Mouse (Mus musculus): ENCODE measurements around the gene Adar.

Adar gene

DNA sequence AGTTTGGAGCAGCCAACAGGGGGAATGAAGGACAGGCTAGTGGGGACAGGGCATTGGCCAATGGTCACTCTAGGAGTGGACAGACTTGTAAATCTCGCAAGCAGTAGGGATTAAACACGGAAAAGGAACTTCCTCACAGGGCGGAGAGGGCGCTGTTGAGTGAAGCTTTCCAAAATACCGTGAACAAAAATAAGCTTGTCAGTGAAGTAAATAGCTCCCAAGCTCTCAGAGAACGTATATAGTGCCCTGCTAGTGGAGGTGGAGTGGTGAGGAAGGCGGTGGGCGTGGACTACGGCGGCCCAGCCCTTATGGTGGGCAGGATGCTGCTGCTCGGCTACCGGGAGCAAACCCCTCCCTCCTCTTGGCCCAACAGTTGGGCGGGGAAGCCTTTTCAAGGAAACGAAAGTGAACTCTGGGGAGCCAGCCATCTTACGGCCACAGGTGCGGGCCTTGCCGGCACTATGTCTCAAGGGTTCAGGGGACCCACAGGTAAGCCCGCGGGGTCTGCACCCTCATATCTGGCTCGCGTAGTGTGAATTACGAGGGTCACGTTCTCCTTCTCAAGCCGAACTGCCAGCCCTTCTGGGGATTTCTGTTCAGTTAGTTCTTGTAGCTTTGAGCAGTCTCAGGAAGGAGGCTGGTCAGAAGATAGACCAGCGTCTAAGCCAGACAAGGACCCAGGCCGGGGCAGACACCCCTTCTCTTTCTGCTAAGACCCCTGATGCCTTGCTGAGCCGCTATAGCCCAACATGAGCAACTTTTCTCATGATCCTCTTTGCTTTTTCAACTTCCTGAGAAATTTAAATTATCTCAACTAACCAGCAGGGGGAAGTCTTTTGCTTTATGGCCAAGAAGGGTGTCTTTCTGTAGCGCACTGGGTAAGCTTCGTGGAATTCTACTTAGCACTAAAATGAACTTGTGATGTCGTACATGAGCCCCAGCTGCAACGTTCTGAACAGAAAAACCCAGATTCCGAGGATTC is 15.8 kb downstream of the Adar start:
- in situ Hi-C loops (cut with MboI, MseI), result no loop called here

DNA sequence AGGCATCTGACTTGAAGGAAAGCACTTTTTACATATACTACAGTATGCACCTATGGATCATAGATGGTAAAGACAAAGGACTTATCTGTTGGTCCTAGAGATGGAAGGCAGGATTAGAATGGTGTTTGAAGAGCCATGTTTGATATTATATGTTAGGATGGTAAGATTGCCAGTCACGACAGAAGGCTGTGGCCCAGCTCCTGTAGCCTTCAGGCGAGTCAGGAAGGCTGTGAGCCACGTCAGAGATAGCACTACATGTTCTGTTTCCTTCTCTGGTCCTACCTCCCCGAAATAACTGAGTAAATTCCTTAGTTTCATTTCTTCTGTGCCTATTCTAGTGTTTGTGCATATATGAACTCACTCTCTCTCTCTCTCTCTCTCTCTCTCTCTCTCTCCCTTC is 17.3 kb downstream of the Adar start:
- in situ Hi-C loops (cut with MboI, MseI), result no loop called here

DNA sequence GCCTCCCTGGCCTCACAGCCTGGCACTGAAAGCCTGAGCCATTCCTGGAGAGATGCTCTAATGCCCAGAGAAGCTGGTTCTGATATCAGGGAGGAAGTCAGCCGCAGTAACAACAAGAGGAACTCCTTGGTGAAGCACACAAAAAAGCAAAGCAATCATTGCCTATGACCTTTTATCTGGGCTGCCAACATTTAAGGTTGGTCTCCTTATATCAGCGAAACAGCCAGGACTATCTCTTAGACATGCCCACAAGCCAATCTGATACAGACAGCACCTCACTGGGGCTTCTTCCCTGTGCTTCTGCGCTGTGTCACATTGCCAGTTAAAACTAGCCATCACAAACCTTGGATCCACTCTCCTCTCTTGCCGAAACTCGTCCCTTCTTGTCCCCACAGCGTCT is 23.7 kb downstream of the Adar start:
- in situ Hi-C loops (cut with MboI, MseI), result no loop called here

DNA sequence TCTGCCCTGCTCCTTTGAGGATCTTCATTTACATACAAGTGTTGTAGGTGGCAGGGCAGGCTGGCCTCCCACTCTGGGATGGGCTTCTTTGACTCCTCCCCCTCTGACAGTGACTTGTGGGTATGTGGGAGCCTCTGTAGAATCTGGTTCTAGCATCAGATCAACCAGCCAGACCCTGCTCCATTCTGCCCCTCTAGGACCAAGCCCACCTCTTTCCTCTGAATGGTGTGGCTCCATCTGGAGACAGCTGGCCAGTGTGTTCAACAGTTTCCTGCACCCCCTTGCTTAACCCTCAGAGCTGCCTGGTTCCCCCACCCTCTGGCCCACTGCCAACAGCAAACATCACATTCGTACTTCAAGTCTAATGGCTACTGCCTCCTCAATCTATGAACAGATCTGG is 37.5 kb downstream of the Adar start:
- in situ Hi-C loops (cut with MboI, MseI), result no loop called here

GRCm38 (mm10) chr3:89755283-89755682 is 40.5 kb downstream of the Adar start:
- in situ Hi-C loops (cut with MboI, MseI), result no loop called here

DNA sequence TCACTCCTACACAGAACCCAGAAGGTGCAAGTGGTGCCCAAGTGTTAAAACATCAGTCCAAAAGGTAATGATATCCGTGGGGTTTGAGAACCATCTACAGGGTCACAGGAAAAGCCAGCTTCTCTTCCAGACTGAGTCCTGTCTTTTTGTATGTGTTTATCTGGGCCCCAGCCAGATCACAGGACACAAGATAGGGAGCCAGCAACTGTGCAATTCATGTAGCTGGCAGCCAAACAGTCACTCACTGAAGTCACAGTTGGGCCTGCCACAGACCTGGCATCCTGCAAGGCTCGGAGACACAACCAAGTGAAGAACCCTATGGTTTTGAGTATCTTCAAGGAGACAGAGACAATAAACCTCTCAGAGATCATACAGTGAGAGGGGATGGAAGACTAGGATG is 43.0 kb downstream of the Adar start:
- in situ Hi-C loops (cut with MboI, MseI), result no loop called here

DNA sequence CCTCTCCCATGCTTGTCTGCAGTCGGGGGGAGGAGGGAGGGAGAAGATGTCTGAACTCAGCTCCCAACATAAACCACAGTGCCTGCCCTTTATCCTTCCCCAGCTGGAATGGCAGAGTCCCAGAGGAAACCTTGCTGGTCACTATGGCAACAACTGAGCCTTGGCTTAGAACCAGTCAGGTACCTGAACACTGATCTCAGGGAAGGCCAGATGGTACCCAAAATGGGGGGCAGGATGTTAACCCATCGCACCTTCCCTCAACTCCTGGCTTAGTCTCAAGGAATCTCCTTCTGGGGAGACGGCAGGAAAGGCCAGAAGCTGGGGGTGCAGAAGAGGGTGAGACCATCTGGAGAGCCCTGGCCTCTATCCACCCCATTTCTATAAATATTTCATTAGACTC is 45.0 kb downstream of the Adar start:
- in situ Hi-C loops (cut with MboI, MseI), result no loop called here

DNA sequence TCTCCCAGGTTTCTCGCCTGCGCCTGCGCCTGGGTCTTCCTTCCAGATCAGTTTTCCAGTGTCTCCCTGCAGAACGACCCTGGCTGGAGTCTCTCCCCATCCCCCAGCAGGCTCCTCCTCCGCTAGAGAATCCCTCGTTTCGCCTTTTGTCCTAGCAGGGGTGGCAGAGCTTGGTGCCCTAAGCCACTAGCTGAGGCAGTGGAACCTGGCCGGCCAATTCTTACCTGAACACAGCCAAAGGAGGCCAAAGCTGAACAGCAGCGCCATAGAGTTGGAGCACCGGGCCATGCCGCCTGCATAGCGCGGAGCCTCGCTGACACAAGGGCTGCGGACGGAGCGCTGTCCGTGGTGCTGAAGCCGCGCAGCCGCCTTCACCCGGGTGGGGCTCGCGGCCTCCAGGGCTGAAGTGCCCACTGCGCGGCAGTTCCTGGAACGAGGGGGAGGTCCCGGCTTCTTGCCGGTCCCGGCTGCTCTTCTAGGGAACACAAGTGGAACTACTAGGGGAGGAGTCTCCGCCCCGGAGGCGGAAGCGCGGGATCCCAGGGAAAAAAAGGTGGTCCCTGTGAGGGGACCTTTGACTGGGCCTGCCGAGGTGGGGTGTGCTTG is 49.4 kb downstream of the Adar start, which contains the start of gene Chrnb2:
Chrnb2 (minus strand) TSS at position 514 of the 606 bp plus-strand sequence.
- in situ Hi-C loops (cut with MboI, MseI), result no loop called here

GRCm38 (mm10) chr3:89769584-89769983 is 54.8 kb downstream of the Adar start:
- in situ Hi-C loops (cut with MboI, MseI), result no loop called here

DNA sequence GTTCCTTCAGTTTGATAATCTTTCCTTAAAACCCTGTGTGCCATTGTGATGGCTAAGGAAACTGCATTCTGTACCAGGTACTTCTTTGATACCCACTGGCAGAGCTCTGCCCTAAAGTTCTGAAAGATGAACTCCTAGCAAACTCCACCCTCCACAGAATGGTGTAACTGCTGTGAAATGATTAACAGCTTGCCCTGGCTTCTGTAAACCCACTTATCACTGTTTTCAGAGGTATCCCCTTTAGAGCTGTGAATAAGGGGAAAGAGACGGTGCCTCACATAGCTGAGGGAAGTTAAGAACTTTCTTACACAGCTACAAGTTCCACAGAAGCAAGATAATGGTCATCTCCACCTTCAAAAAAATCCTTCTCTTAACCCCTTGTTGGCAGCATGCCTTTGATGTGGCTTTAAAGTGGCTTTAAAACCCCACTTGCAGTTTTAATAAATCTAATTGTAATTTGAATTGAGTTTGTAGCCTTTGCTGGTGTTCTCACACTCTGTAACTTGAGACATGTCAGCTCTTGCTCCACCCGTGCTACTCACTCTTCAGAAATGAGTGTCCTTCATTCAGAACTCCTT is 55.7 kb downstream of the Adar start:
- in situ Hi-C loops (cut with MboI, MseI), result no loop called here

GRCm38 (mm10) chr3:89772588-89772967 is 57.8 kb downstream of the Adar start:
- in situ Hi-C loops (cut with MboI, MseI), result no loop called here

- in situ Hi-C loops (cut with MboI, MseI), result no loop called here
These were observed 58.3 kb downstream of the Adar start, which contains the start of gene Ube2q1 for GRCm38 (mm10) chr3:89772968-89773709. Gene Ube2q1 (plus strand): TSS chr3:89773616.

- in situ Hi-C loops (cut with MboI, MseI), result no loop called here
These were observed 59.0 kb downstream of the Adar start for GRCm38 (mm10) chr3:89773740-89774211.

DNA sequence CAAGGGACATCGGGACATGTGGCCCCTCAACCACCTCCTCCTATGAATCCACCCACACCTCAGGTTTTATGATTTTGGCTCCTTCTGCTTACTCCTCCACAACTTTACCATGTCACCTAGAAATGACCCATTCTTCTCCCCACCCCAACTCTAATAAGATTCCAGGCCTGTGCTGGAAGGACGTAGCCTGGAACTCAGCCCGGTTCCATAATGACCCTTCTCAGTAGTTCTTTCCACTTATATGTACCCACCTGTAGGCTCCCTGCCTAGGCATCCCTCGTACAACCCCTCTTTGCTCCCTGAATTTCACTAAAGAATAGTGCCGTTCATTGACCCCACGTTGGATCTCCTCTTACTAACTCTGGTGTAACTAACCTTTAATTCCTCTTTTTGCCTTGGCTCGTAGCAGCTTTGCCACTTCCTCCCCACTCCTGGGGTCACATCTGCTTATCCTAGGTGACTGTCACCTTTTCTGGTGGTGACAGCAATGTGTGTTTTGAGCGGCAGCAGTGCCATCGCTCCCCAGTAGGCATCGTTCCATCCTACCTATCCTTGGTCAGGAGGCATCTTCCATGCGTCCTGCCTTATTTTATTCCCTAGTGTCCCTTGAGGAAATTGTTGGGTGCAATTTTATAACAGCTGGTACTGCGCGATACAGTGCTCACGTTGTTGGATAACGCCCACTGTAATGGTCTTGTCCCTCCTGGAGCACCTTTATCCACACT is 59.6 kb downstream of the Adar start:
- in situ Hi-C loops (cut with MboI, MseI), result no loop called here

DNA sequence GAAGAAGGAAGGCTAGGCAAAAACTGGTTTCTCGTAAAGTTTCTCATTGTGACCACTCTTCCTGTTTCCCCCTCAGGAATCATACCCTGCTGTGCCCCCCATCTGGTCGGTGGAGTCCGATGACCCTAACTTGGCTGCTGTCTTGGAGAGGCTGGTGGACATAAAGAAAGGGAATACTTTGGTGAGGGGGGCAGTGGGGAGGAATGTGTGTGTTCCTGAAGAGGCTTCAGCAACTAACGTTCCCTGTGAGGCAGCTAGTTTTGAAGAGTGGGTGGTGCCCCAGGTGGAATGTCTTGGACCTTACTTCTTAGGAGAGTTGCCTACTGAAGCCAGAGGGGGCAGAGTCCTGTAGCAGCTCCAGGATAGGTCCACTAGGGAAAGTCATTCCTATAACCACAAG is 61.2 kb downstream of the Adar start:
- in situ Hi-C loops (cut with MboI, MseI), result no loop called here

DNA sequence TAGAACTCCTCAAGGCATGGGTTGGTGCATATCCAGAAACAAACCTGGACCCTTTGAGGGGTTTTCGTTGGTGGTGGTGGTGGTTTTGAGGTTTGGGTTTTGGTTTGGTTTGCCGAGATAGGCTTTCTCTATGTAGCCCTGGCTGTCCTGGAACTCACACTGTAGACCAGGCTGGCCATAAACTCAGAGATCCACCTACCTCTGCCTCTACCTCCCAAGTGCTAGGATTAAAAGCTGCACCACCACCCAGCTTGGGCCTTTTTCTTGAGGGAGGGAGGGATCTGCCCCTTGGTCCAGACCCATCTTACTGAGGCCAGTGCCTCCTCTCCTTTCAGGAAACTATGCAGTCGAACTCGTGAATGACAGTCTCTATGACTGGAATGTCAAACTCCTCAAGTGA is 65.3 kb downstream of the Adar start:
- in situ Hi-C loops (cut with MboI, MseI), result no loop called here

GRCm38 (mm10) chr3:89781640-89782039 is 66.8 kb downstream of the Adar start:
- in situ Hi-C loops (cut with MboI, MseI), result no loop called here

- in situ Hi-C loops (cut with MboI, MseI), result loop anchor here (5.0 kb wide), 1 partner anchor 137 kb away; no protein-coding TSS in a partner anchor
These were observed 70.3 kb downstream of the Adar start for GRCm38 (mm10) chr3:89784991-89785753.

DNA sequence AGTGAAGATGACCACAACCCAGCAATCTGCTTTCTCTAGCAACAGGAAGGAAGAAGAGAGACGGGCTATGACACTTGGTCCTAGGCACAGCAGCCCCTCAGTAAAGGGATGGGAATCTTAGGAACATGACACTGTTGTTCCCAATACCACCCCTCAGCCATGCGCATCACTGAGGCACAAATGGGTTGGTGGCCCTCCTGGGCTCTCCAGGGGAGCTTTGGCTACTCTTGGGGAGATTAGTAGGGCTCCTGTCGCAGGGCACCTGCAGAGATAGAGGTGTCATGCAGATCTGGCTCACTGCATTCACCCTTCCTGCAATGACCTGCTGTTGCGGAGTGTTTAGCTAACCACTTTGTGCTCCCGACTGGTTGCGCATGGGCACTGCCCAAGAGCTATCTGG is 71.5 kb downstream of the Adar start:
- in situ Hi-C loops (cut with MboI, MseI), result loop anchor here (5.0 kb wide), 1 partner anchor 136 kb away; no protein-coding TSS in a partner anchor
